Comparison of ENCODE assay signal across 17 mouse cellular contexts in genomic region chr2:170547526-170547925, GRCm38 (mm10). TPM values are rescaled to one million over a fixed set of nuclear protein-coding genes. Genes with fewer than 3 reads are reported as not detected.
DNase-seq lines count a peak whose midpoint lies in the region; ATAC-seq lines count a peak whose summit lies in the region.
"Had no signal": no experiment of that assay in that cellular context is flagged by ENCODE, and none has a peak within 500 bp of the region (broad histone marks: within the 10 kb centered on the region; RNA-seq: fewer than 3 reads in every experiment).

No protein-coding gene starts in this region.

- peak; percentile 44 for DNase-seq in midbrain, embryonic 10.5 days (ENCODE audit: low spot score)
- DNase-seq in embryo, embryonic 9.5 days (ENCODE audit: extremely low spot score) = peak; percentile 68
- DNase-seq in kidney, postnatal 10 days = peak; percentile 14
- DNase-seq in retina, embryonic 14.5 days (ENCODE audit: low spot score) = peak; percentile 66
- no peak for DNase-seq in heart, adult 11 months
- DNase-seq in adrenal gland, postnatal 36 days = no peak
- DNase-seq in left cerebral cortex, adult 8-10 months (ENCODE audit: low spot score in 2 of 2) = no peak
- DNase-seq: adrenal gland, postnatal 14 days; cerebellum, postnatal 14 days; gastrocnemius, postnatal 36 days; liver had no signal

- H3K27ac ChIP-seq in midbrain, embryonic 10.5 days (replicated peaks) = no peak overlapping the region
- no peak overlapping the region for H3K27ac ChIP-seq in midbrain, embryonic 15.5 days
- H3K27ac ChIP-seq: heart, embryonic 13.5 days; hindbrain, embryonic 13.5 days had no signal

- H3K36me3 ChIP-seq in midbrain, embryonic 10.5 days = no peaks in the 10 kb centered on the region
- H3K36me3 ChIP-seq in midbrain, embryonic 15.5 days (replicated peaks) = no peaks in the 10 kb centered on the region
- H3K36me3 ChIP-seq: heart, embryonic 13.5 days; hindbrain, embryonic 13.5 days had no signal

- H3K9me3 ChIP-seq in midbrain, embryonic 10.5 days (replicated peaks) = no peaks in the 10 kb centered on the region
- H3K9me3 ChIP-seq in midbrain, embryonic 15.5 days = no peaks in the 10 kb centered on the region
- H3K9me3 ChIP-seq: heart, embryonic 13.5 days; hindbrain, embryonic 13.5 days had no signal

- H3K27me3 ChIP-seq in midbrain, embryonic 10.5 days (ENCODE audit: low read depth, poor library complexity, severe bottlenecking) = no peaks in the 10 kb centered on the region
- no peaks in the 10 kb centered on the region for H3K27me3 ChIP-seq in midbrain, embryonic 15.5 days (replicated peaks)
- H3K27me3 ChIP-seq: heart, embryonic 13.5 days; hindbrain, embryonic 13.5 days had no signal

- no peak overlapping the region for H3K4me2 ChIP-seq in midbrain, embryonic 15.5 days
- H3K4me2 ChIP-seq: heart, embryonic 13.5 days; hindbrain, embryonic 13.5 days; lung, embryonic 14.5 days had no signal

- no peak overlapping the region for H3K9ac ChIP-seq in midbrain, embryonic 15.5 days
- H3K9ac ChIP-seq: heart, embryonic 13.5 days; hindbrain, embryonic 13.5 days; lung, embryonic 14.5 days had no signal

- ATAC-seq in midbrain, embryonic 15.5 days (replicated peaks) = no peak

- H3K4me1 ChIP-seq in midbrain, embryonic 10.5 days = peaks cover 24% of the 10 kb centered on the region
- H3K4me1 ChIP-seq in midbrain, embryonic 15.5 days = peaks cover 8% of the 10 kb centered on the region

- 19% methylated on average over 6 of the region's 6 CpGs for WGBS in midbrain, embryonic 10.5 days
- WGBS in midbrain, embryonic 15.5 days = 21% methylated on average over 6 of the region's 6 CpGs

- H3K4me3 ChIP-seq in midbrain, embryonic 10.5 days = no peak overlapping the region
- H3K4me3 ChIP-seq in midbrain, embryonic 15.5 days = no peak overlapping the region
- H3K4me3 ChIP-seq: heart, embryonic 13.5 days; hindbrain, embryonic 13.5 days had no signal

RNA-seq across cellular contexts. Expression of gene Cyp24a1, which starts 50.6 kb away (rescaled TPM):
- polyA plus RNA-seq in midbrain, embryonic 10.5 days (2016; fragmentation: Nextera tagmentation; extraction: Ambion mirVana) = not detected in 2 replicates
- polyA plus RNA-seq in midbrain, embryonic 15.5 days (2015; fragmentation: Nextera tagmentation; extraction: Ambion mirVana) = 0.09 and 0.14 TPM in 2 replicates
- not detected for total RNA-seq in adrenal gland, postnatal 36 days (2021)
- not detected for total RNA-seq in left cerebral cortex, adult 8-10 months (2022)
- total RNA-seq: adrenal gland, postnatal 14 days; gastrocnemius, postnatal 36 days; megakaryocyte progenitor cell, adult 5-6 weeks; MEL had no signal
- polyA plus RNA-seq: heart, embryonic 13.5 days; hindbrain, embryonic 13.5 days; lung, embryonic 14.5 days had no signal

RNA-seq across cellular contexts. Expression of gene Pfdn4, which starts 51.3 kb away (rescaled TPM):
- polyA plus RNA-seq in midbrain, embryonic 10.5 days (2016; fragmentation: Nextera tagmentation; extraction: Ambion mirVana) = 97.8 and 106 TPM in 2 replicates
- 103 and 110 TPM in 2 replicates for polyA plus RNA-seq in midbrain, embryonic 15.5 days (2015; fragmentation: Nextera tagmentation; extraction: Ambion mirVana)
- total RNA-seq in adrenal gland, postnatal 36 days (2021) = 10 to 100 TPM; 19.6 to 23.9 TPM
- total RNA-seq in left cerebral cortex, adult 8-10 months (2022) = 10 to 100 TPM; 21.4 to 32.9 (median 29.2) TPM

RNA-seq across cellular contexts. Expression of gene 4930470P17Rik, which starts 54.3 kb away (rescaled TPM):
- not detected in 2 replicates for polyA plus RNA-seq in midbrain, embryonic 10.5 days (2016; fragmentation: Nextera tagmentation; extraction: Ambion mirVana)
- not detected in 2 replicates for polyA plus RNA-seq in midbrain, embryonic 15.5 days (2015; fragmentation: Nextera tagmentation; extraction: Ambion mirVana)
- total RNA-seq in adrenal gland, postnatal 36 days (2021) = not detected
- total RNA-seq in left cerebral cortex, adult 8-10 months (2022) = not detected
- total RNA-seq: adrenal gland, postnatal 14 days; gastrocnemius, postnatal 36 days; megakaryocyte progenitor cell, adult 5-6 weeks; MEL had no signal
- polyA plus RNA-seq: heart, embryonic 13.5 days; hindbrain, embryonic 13.5 days; lung, embryonic 14.5 days had no signal

Comparison
In these comparisons a context has a peak if more than half of its experiments do, and no peak if none do; other contexts are left out.
1. DNase-seq: peak in midbrain, embryonic 10.5 days (single experiment), embryo, embryonic 9.5 days (single experiment), kidney, postnatal 10 days (single experiment) and retina, embryonic 14.5 days (single experiment); none in heart, adult 11 months (single experiment), adrenal gland, postnatal 36 days (0 of 2) and left cerebral cortex, adult 8-10 months (0 of 2).